ENCODE assay signal across 27 mouse cellular contexts in genomic region chr7:13380588-13380987, GRCm38 (mm10). TPM values are rescaled to one million over a fixed set of nuclear protein-coding genes. Genes with fewer than 3 reads are reported as not detected.
"Had no signal": no experiment of that assay in that cellular context is flagged by ENCODE, and none has a peak within 500 bp of the region (broad histone marks: within the 10 kb centered on the region; RNA-seq: fewer than 3 reads in every experiment).

No protein-coding gene starts in this region.

- H3K4me3 ChIP-seq: heart, adult 2 months; heart, embryonic 13.5 days; heart, embryonic 15.5 days; hindbrain, embryonic 13.5 days; hindbrain, embryonic 15.5 days; intestine, embryonic 15.5 days; layer of hippocampus, adult 2 months; limb, embryonic 10.5 days; limb, embryonic 12.5 days; liver, embryonic 13.5 days had no signal

- H3K27ac ChIP-seq: heart, adult 2 months; heart, embryonic 13.5 days; heart, embryonic 15.5 days; hindbrain, embryonic 13.5 days; hindbrain, embryonic 15.5 days; hindbrain, postnatal 0 days; intestine, embryonic 15.5 days; layer of hippocampus, adult 2 months; limb, embryonic 10.5 days; limb, embryonic 12.5 days; liver, embryonic 13.5 days had no signal

- DNase-seq: forebrain, postnatal 0 days; gastrocnemius, postnatal 14 days; gastrocnemius, postnatal 36 days; heart, adult 11 months; heart, adult 2 months; heart, postnatal 14 days; heart, postnatal 36 days; kidney, adult 18-20 months; kidney, adult 8-10 months; kidney, postnatal 10 days; kidney, postnatal 25 days; kidney, postnatal 4 days; liver; liver, embryonic 13.5 days had no signal

RNA-seq across cellular contexts. Expression of gene Cabp5, which starts 17.3 kb away (rescaled TPM):
- total RNA-seq: forebrain, postnatal 0 days; gastrocnemius, adult 18-20 months; gastrocnemius, adult 8-10 months; gastrocnemius, postnatal 14 days; gastrocnemius, postnatal 36 days; heart, adult 2 months; heart, postnatal 14 days; heart, postnatal 36 days; hematopoietic stem cell, adult 5-6 weeks; hindbrain, postnatal 0 days; layer of hippocampus, postnatal 25 days had no signal

RNA-seq across cellular contexts. Expression of gene Pla2g4c, which starts 56.1 kb away (rescaled TPM):
- total RNA-seq: gastrocnemius, adult 18-20 months; heart, adult 2 months had no signal
